Mouse (Mus musculus) intestine, embryonic 15.5 days (tissue): ENCODE measurements around the gene Nptxr. TPM values are rescaled to one million over a fixed set of nuclear protein-coding genes. Genes with fewer than 3 reads are reported as not detected.
"Not testable (repeated sequence)": the region's sequence is repeated elsewhere in the genome, so short reads cannot be mapped to it uniquely, and the experiment has no call there.

Experiments
- ATAC-seq: fragments of 200-750 bp; cut with Nextera tagmentation; 2 replicates; pipeline ENCODE4 v1.8.0; 2017; ENCODE audit warnings: moderate TSS enrichment, moderate library complexity
- H3K27ac ChIP-seq: fragments of 300-500 bp; sonication (generic); 2 replicates; pipeline ENCODE4 v1.5.1; 2015; ENCODE audit warnings: mild to moderate bottlenecking, inconsistent platforms
- H3K27me3 ChIP-seq: fragments of 300-500 bp; sonication (generic); replicated peaks from 2 replicates; pipeline ENCODE4 v1.6.1; 2015; ENCODE audit warnings: inconsistent platforms
- H3K36me3 ChIP-seq: fragments of 300-500 bp; sonication (generic); 2 replicates; pipeline ENCODE4 v1.6.1; 2015; ENCODE audit warnings: inconsistent platforms
- H3K4me1 ChIP-seq: fragments of 300-500 bp; sonication (generic); replicated peaks from 2 replicates; pipeline ENCODE4 v1.6.1; 2015; ENCODE audit warnings: inconsistent platforms
- H3K4me2 ChIP-seq: fragments of 300-500 bp; sonication (generic); replicated peaks from 2 replicates; pipeline ENCODE4 v1.6.1; 2015; ENCODE audit warnings: mild to moderate bottlenecking, inconsistent platforms
- H3K4me3 ChIP-seq: fragments of 300-500 bp; sonication (generic); replicated peaks from 2 replicates; pipeline ENCODE4 v1.5.1; 2015; ENCODE audit warnings: inconsistent platforms
- H3K9ac ChIP-seq: fragments of 300-500 bp; sonication (generic); 2 replicates; pipeline ENCODE4 v1.6.1; 2015; ENCODE audit warnings: inconsistent platforms
- H3K9me3 ChIP-seq: fragments of 300-500 bp; sonication (generic); 2 replicates; pipeline ENCODE4 v1.6.1; 2016; ENCODE audit warnings: inconsistent platforms
- WGBS: fragments of 180-500 bp; shearing (Covaris S2); methylation state at CpG from one replicate; pipeline ENCODE4 v1.1.7; 2015; 5-methylcytosine and 5-hydroxymethylcytosine counted together
- polyA plus RNA-seq: library from polyadenylated mRNA; unstranded; fragments of >200 nt; fragmentation: Nextera tagmentation; extraction: Ambion mirVana; gene quantifications from 2 replicates; pipeline ENCODE4 v1.2.1, GENCODE M21; 2015

Gene Nptxr
- polyA plus RNA-seq, 1 experiment from 2014 or later, result 2.8 TPM

DNA sequence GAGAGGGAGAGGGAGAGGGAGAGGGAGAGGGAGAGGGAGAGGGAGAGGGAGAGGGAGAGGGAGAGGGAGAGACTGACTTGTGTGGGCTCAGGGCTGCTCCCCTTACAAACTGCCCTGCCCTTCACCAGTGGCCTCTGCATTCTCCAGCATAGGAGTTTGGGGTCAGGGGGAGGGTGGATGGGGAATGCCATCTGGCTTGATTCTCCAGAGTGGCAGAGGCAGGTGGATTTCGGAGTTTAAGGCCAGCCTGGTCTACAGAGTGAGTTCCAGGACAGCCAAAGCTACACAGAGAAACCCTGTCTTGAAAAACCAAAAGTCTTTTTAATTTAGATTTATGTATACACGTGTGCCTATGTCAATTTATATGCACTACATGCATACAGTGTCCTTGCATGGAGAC is 8.3 kb upstream of the Nptxr start:
- H3K9ac ChIP-seq, H3K4me2 ChIP-seq, H3K4me1 ChIP-seq, H3K27me3 ChIP-seq, H3K36me3 ChIP-seq, H3K4me3 ChIP-seq, ATAC-seq, H3K27ac ChIP-seq, H3K9me3 ChIP-seq: not testable (repeated sequence)
- WGBS, result 55% methylated on average over 2 of the region's 2 CpGs

GRCm38 (mm10) chr15:79810997-79811396 is 6.4 kb upstream of the Nptxr start:
- no peak for ATAC-seq
- no peaks in the 10 kb centered on the region for H3K36me3 ChIP-seq
- WGBS, result 65% methylated on average over 4 of the region's 4 CpGs
- peaks cover 20% of the 10 kb centered on the region for H3K27me3 ChIP-seq
- H3K27ac ChIP-seq, result no peak overlapping the region
- no peaks in the 10 kb centered on the region for H3K9me3 ChIP-seq
- no peak overlapping the region for H3K4me2 ChIP-seq
- H3K4me1 ChIP-seq, result no peaks in the 10 kb centered on the region
- H3K9ac ChIP-seq, result no peak overlapping the region
- H3K4me3 ChIP-seq, result no peak overlapping the region

GRCm38 (mm10) chr15:79810061-79810460 is 5.5 kb upstream of the Nptxr start:
- Histone ChIP-seq H3K9me3 (no peaks in the 10 kb centered on the region; the same call in 1 of the 2 replicates), H3K4me2 (no peak overlapping the region), H3K27ac (no peak overlapping the region), H3K36me3 (no peaks in the 10 kb centered on the region), H3K4me3 (no peak overlapping the region), H3K4me1 (no peaks in the 10 kb centered on the region), H3K27me3 (peaks cover 29% of the 10 kb centered on the region), H3K9ac (no peak overlapping the region)
- 71% methylated on average over 3 of the region's 3 CpGs for WGBS
- ATAC-seq, result no peak

GRCm38 (mm10) chr15:79808658-79809057 is 4.1 kb upstream of the Nptxr start:
- Histone ChIP-seq H3K9ac (no peak overlapping the region), H3K4me3 (no peak overlapping the region), H3K27ac (no peak overlapping the region), H3K4me1 (peaks cover 12% of the 10 kb centered on the region), H3K9me3 (no peaks in the 10 kb centered on the region; the same call in 1 of the 2 replicates), H3K27me3 (peaks cover 43% of the 10 kb centered on the region), H3K4me2 (no peak overlapping the region), H3K36me3 (no peaks in the 10 kb centered on the region)
- 56% methylated on average over 5 of the region's 5 CpGs for WGBS
- no peak for ATAC-seq

- no peak overlapping the region for H3K9ac ChIP-seq
- H3K9me3 ChIP-seq, result no peaks in the 10 kb centered on the region; the same call in 1 of the 2 replicates
- peaks cover 15% of the 10 kb centered on the region for H3K4me1 ChIP-seq
- WGBS, result 35% methylated on average over 5 of the region's 5 CpGs
- ATAC-seq, result peak; percentile 25; the same call in 1 of the 2 replicates
- H3K27me3 ChIP-seq, result peaks cover 48% of the 10 kb centered on the region
- H3K4me2 ChIP-seq, result no peak overlapping the region
- no peaks in the 10 kb centered on the region for H3K36me3 ChIP-seq
- no peak overlapping the region for H3K27ac ChIP-seq
- no peak overlapping the region for H3K4me3 ChIP-seq
Observed at GRCm38 (mm10) chr15:79808114-79808513, 3.5 kb upstream of the Nptxr start.

- 42% methylated on average over 1 of the region's 1 CpGs for WGBS
- no peak overlapping the region for H3K9ac ChIP-seq
- no peaks in the 10 kb centered on the region; the same call in 1 of the 2 replicates for H3K9me3 ChIP-seq
- H3K4me3 ChIP-seq, result no peak overlapping the region
- no peak for ATAC-seq
- H3K4me2 ChIP-seq, result no peak overlapping the region
- peaks cover 57% of the 10 kb centered on the region for H3K27me3 ChIP-seq
- no peak overlapping the region for H3K27ac ChIP-seq
- H3K36me3 ChIP-seq, result no peaks in the 10 kb centered on the region
- peaks cover 15% of the 10 kb centered on the region for H3K4me1 ChIP-seq
Observed at GRCm38 (mm10) chr15:79807050-79807449, 2.5 kb upstream of the Nptxr start.

- peak overlapping the region; percentile 98; the same call in 1 of the 2 replicates for H3K4me2 ChIP-seq
- no peak overlapping the region for H3K27ac ChIP-seq
- no peaks in the 10 kb centered on the region for H3K36me3 ChIP-seq
- ATAC-seq, result no peak
- peaks cover 15% of the 10 kb centered on the region for H3K4me1 ChIP-seq
- 23% methylated on average over 8 of the region's 8 CpGs for WGBS
- H3K27me3 ChIP-seq, result peaks cover 70% of the 10 kb centered on the region
- peak overlapping the region; percentile 61; the same call in 1 of the 2 replicates for H3K4me3 ChIP-seq
- no peak overlapping the region for H3K9ac ChIP-seq
- H3K9me3 ChIP-seq, result no peaks in the 10 kb centered on the region; the same call in 1 of the 2 replicates
Observed at GRCm38 (mm10) chr15:79805246-79805645, 680 bp upstream of the Nptxr start.

GRCm38 (mm10) chr15:79803533-79804351 is 824 bp downstream of the Nptxr start:
- 4% methylated on average over 81 of the region's 81 CpGs for WGBS
- Histone ChIP-seq H3K9me3 (no peaks in the 10 kb centered on the region; the same call in 1 of the 2 replicates), H3K4me1 (peaks cover 15% of the 10 kb centered on the region), H3K27ac (no peak overlapping the region), H3K36me3 (no peaks in the 10 kb centered on the region), H3K4me2 (peak overlapping the region; percentile 98), H3K27me3 (peaks cover 69% of the 10 kb centered on the region), H3K9ac (peak overlapping the region; percentile 51), H3K4me3 (peak overlapping the region; percentile 61)
- ATAC-seq, result no peak; the same call in 1 of the 2 replicates

DNA sequence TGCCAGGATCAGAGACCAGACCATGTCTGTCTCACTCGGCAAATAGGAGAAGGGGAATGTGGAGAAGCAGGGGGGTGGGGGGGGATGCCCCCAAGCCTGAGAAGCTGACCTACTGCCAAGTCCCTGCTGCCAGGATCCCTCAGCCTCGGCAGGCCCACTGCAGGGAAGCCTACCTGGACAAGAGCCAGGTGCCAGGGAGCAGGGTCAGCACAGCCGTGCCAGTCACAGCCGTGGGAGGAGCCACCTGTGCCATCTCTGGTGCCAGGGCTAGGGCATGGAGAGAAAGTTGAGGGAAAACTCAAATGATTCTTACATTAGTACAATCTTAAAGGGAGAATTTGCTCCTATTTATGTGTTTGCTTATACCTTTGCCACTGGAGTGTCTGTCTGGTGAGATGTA is 2.3 kb downstream of the Nptxr start:
- H3K9ac ChIP-seq, result no peak overlapping the region
- no peak overlapping the region for H3K4me2 ChIP-seq
- peaks cover 15% of the 10 kb centered on the region for H3K4me1 ChIP-seq
- H3K4me3 ChIP-seq, result no peak overlapping the region
- peaks cover 62% of the 10 kb centered on the region for H3K27me3 ChIP-seq
- H3K9me3 ChIP-seq, result no peaks in the 10 kb centered on the region; the same call in 1 of the 2 replicates
- WGBS, result 64% methylated on average over 4 of the region's 4 CpGs
- no peaks in the 10 kb centered on the region for H3K36me3 ChIP-seq
- no peak overlapping the region for H3K27ac ChIP-seq
- ATAC-seq, result no peak

GRCm38 (mm10) chr15:79801646-79802045 is 2.9 kb downstream of the Nptxr start:
- Histone ChIP-seq H3K9ac (no peak overlapping the region), H3K27ac (no peak overlapping the region), H3K4me1 (peaks cover 15% of the 10 kb centered on the region), H3K4me3 (no peak overlapping the region), H3K36me3 (no peaks in the 10 kb centered on the region), H3K27me3 (peaks cover 57% of the 10 kb centered on the region), H3K4me2 (no peak overlapping the region), H3K9me3 (no peaks in the 10 kb centered on the region; the same call in 1 of the 2 replicates)
- WGBS, result 63% methylated on average over 2 of the region's 2 CpGs
- ATAC-seq, result no peak

GRCm38 (mm10) chr15:79800701-79801100 is 3.9 kb downstream of the Nptxr start:
- peaks cover 48% of the 10 kb centered on the region for H3K27me3 ChIP-seq
- H3K27ac ChIP-seq, result no peak overlapping the region
- no peaks in the 10 kb centered on the region for H3K36me3 ChIP-seq
- peaks cover 15% of the 10 kb centered on the region for H3K4me1 ChIP-seq
- WGBS, result 60% methylated on average over 11 of the region's 11 CpGs
- no peak overlapping the region for H3K4me3 ChIP-seq
- H3K4me2 ChIP-seq, result no peak overlapping the region
- H3K9ac ChIP-seq, result no peak overlapping the region
- ATAC-seq, result no peak
- H3K9me3 ChIP-seq, result no peaks in the 10 kb centered on the region; the same call in 1 of the 2 replicates

DNA sequence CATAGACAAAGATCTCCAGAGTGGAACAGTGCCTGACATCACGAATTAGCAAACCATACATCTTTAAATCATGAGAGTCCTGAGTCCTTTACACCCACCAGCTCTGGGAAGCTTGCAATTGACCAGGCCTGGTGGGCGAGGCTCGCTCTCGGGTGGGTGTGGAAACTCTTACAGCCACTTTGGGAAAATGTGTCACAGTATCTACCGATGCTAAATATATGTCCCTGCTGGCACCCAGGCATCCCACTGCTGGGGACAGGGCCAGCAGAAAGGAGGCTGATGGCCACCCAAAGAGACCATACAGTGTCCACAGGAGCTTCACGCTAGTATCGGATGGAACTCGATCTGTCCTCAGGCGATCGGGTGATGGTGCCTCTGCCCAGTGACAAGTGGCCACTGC is 6.0 kb downstream of the Nptxr start:
- no peaks in the 10 kb centered on the region for H3K36me3 ChIP-seq
- H3K4me1 ChIP-seq, result peaks cover 2% of the 10 kb centered on the region
- ATAC-seq, result no peak
- H3K4me2 ChIP-seq, result no peak overlapping the region
- H3K27me3 ChIP-seq, result peaks cover 28% of the 10 kb centered on the region
- no peak overlapping the region for H3K4me3 ChIP-seq
- 90% methylated on average over 10 of the region's 10 CpGs for WGBS
- no peaks in the 10 kb centered on the region for H3K9me3 ChIP-seq
- H3K9ac ChIP-seq, result no peak overlapping the region
- no peak overlapping the region for H3K27ac ChIP-seq

DNA sequence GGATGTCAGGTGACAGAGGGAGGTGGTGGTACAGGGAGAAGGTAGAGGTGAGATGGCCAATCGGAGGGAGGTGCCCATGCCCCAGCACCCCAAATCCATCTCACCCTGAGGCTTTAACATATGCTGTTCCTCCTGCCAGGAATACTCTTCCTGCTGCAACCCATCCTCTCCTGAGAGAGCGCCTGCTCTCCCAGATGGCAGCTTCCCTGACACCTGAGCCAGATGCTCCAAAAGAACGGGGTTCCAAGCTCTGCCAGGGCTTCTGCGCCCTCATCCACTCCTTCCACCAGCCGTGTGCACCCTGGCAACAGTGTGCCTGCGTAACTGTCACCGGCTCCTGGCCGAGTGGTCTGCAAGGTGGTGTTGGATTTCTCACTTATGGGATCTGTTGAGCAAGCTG is 6.9 kb downstream of the Nptxr start:
- Histone ChIP-seq H3K9me3 (no peaks in the 10 kb centered on the region), H3K36me3 (no peaks in the 10 kb centered on the region), H3K27ac (no peak overlapping the region), H3K4me2 (no peak overlapping the region), H3K9ac (no peak overlapping the region), H3K27me3 (peaks cover 20% of the 10 kb centered on the region), H3K4me1 (no peaks in the 10 kb centered on the region), H3K4me3 (no peak overlapping the region)
- 82% methylated on average over 8 of the region's 8 CpGs for WGBS
- ATAC-seq, result no peak
